Mouse (Mus musculus): ENCODE measurements at regions not wholly inside any gene's neighbourhood (a gene's known extent, or its start where the extent isn't known, plus 50 kb on each side); places are given as distances from the start of the nearest gene placed in this dataset.

- TF ChIP-seq POLR2A (IDR thresholded peaks at IDR 0.05; ENCODE audit: borderline replicate concordance, extremely low read depth, low read depth, low read length) (no peak), CTCF (IDR thresholded peaks at IDR 0.05; ENCODE audit: insufficient read depth, low read length) (no peak)
Observed at GRCm38 (mm10) chr16:97239626-97240025, 69.1 kb upstream of the Dscam start.
